Mouse (Mus musculus): ENCODE results near the gene Rbfox3. TPM values are rescaled to one million over a fixed set of nuclear protein-coding genes. Genes with fewer than 3 reads are reported as not detected.
"Not testable (repeated sequence)": the region's sequence is repeated elsewhere in the genome, so short reads cannot be mapped to it uniquely, and the experiment has no call there.

Rbfox3 gene
- polyA plus RNA-seq, 1 experiment = 163 TPM

DNA sequence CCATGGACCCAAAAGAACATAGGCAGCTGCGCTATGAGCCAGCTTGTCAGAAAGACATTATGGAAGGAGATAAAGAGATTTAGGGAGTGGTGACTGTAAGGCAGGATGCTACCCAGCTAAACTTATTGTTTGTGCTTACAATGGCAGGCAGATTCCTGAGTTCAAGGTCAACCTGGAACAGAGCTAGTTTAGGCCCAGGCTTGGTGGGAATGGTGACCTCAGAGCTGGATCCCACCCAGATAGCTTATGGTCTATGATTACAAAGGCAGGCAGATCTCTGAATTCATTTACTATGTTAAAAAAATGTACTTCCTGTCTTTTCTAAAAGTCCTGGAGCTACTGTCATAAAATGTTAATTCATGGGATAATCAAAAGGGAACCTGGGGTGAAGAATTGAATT is 123.3 kb downstream of the Rbfox3 start:
- TF ChIP-seq CTCF (IDR thresholded peaks at IDR 0.05; ENCODE audit: borderline replicate concordance, insufficient read depth, low read depth, low read length) (no peak), POLR2A (IDR thresholded peaks at IDR 0.05; ENCODE audit: borderline replicate concordance, insufficient read depth, low read length) (no peak)
- no peak overlapping the region for H3K4me3 ChIP-seq (replicated peaks; ENCODE audit: insufficient read depth, low read depth, low read length)
- no peaks in the 10 kb centered on the region for H3K27me3 ChIP-seq (ENCODE audit: control insufficient read depth, insufficient read depth, low read length)
- WGBS = 91% methylated on average over 1 of the region's 1 CpGs
- DNase-seq = no peak
- H3K4me1 ChIP-seq (ENCODE audit: control insufficient read depth, insufficient read depth, low read length) = peaks cover 58% of the 10 kb centered on the region
- H3K27ac ChIP-seq (ENCODE audit: insufficient read depth, low read length) = no peak overlapping the region

DNA sequence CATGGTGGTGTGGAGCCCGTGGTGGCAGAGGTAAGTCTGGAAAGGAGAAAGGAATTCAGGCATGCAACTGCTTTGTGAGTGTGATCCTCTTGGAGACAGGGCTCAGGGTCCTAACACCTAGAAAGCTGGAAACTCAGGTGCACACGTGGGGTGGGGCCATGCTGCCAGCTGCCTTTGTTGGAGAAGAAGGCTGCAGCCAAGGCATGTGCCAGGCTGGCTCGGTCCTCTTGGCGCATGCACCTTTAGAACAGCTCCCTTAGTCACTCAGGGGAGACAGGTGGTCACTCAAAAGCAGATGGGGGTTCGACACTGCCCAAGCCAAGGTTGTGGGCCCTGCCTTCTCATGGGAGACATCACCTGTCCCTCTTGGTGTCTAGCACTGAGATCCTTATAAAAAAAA is 128.7 kb downstream of the Rbfox3 start:
- Histone ChIP-seq H3K27ac (ENCODE audit: insufficient read depth, low read length) (no peak overlapping the region), H3K4me3 (replicated peaks; ENCODE audit: insufficient read depth, low read depth, low read length) (no peak overlapping the region), H3K27me3 (ENCODE audit: control insufficient read depth, insufficient read depth, low read length) (no peaks in the 10 kb centered on the region), H3K4me1 (ENCODE audit: control insufficient read depth, insufficient read depth, low read length) (peaks cover 68% of the 10 kb centered on the region)
- DNase-seq = peak; percentile 55 to 67
- TF ChIP-seq CTCF (IDR thresholded peaks at IDR 0.05; ENCODE audit: borderline replicate concordance, insufficient read depth, low read depth, low read length) (no peak), POLR2A (IDR thresholded peaks at IDR 0.05; ENCODE audit: borderline replicate concordance, insufficient read depth, low read length) (no peak)
- 18% methylated on average over 5 of the region's 5 CpGs for WGBS

DNA sequence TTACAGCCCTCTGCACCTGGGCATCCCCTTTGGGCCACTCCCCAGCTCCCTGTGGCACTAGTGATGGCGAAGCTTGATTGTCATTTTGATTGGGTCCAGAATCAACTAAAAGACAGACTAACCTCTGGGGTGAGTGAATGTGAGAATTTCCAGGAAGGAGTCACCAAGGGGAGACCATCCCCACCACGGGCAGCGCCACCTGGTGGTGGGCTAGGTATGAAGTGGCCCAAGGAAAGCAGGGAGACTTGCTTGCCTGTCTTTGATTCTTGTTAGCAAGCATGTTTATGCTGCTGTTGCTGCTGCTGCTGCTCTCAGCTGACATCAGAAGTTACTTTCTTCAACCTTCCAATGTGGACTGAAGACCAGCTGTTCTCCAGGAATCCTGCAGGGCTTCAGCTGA is 135.6 kb downstream of the Rbfox3 start:
- Histone ChIP-seq H3K27me3 (ENCODE audit: control insufficient read depth, insufficient read depth, low read length) (no peaks in the 10 kb centered on the region), H3K27ac (ENCODE audit: insufficient read depth, low read length) (no peak overlapping the region), H3K4me3 (replicated peaks; ENCODE audit: insufficient read depth, low read depth, low read length) (no peak overlapping the region), H3K4me1 (ENCODE audit: control insufficient read depth, insufficient read depth, low read length) (peaks cover 79% of the 10 kb centered on the region)
- peak; percentile 46 to 64 for DNase-seq
- WGBS = 21% methylated on average over 3 of the region's 3 CpGs
- TF ChIP-seq CTCF (IDR thresholded peaks at IDR 0.05; ENCODE audit: borderline replicate concordance, insufficient read depth, low read depth, low read length) (peak; percentile 70; the same call in 1 of the 2 replicates), POLR2A (IDR thresholded peaks at IDR 0.05; ENCODE audit: borderline replicate concordance, insufficient read depth, low read length) (no peak)

DNA sequence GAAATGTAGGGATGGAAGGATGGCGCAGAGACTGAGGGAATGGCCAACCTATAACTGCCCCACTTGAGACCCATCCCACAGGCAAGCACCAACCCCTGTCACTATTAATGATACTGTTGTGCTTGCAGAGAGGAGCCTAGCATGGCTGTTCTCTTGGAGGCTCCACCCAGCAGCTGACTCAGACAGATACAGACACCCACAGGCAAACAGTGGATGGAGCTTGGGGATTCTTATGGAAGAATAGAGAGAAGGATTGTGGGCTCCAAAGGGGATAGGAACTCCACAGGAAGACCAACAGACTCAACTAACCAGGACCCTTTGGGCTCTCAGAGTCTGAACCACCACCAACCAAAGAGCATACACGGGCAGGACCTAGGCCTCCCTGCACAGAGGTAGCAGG is 136.6 kb downstream of the Rbfox3 start:
- not testable (repeated sequence) for H3K27me3 ChIP-seq (ENCODE audit: control insufficient read depth, insufficient read depth, low read length); H3K27ac ChIP-seq (ENCODE audit: insufficient read depth, low read length); H3K4me3 ChIP-seq (replicated peaks; ENCODE audit: insufficient read depth, low read depth, low read length); DNase-seq
- H3K4me1 ChIP-seq (ENCODE audit: control insufficient read depth, insufficient read depth, low read length) = peaks cover 82% of the 10 kb centered on the region
- WGBS = 72% methylated on average over 2 of the region's 2 CpGs

DNA sequence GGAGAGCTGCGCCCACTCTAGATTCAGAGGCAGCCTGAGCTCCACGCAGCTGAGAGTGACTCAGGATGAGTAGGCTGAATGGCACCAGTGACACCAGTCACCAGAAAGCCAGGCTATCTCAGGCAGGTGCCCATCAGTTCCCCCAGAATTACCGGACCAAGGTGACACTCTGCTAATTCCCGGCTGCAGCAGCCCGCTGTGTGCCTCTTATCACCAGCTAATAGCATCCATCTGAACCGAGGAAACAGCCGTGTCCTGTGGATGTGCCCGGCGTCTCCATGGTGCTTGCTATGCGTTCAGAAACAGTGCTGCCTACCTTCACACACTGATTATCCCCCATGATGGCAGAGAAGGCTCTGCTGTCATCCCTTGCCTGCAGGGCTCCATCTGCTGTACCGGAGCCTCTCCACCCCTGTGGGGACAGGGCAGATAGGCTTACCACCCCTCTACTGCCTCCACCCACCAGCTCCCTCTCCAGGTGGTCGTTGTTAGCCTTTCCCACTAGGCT is 138.3 kb downstream of the Rbfox3 start:
- WGBS = 9% methylated on average over 12 of the region's 12 CpGs
- H3K4me1 ChIP-seq (ENCODE audit: control insufficient read depth, insufficient read depth, low read length) = peaks cover 80% of the 10 kb centered on the region
- TF ChIP-seq POLR2A (IDR thresholded peaks at IDR 0.05; ENCODE audit: borderline replicate concordance, insufficient read depth, low read length) (no peak), CTCF (IDR thresholded peaks at IDR 0.05; ENCODE audit: borderline replicate concordance, insufficient read depth, low read depth, low read length) (no peak)

GRCm38 (mm10) chr11:118771358-118771757 is 140.0 kb downstream of the Rbfox3 start:
- WGBS = 29% methylated on average over 4 of the region's 4 CpGs
- Histone ChIP-seq H3K4me3 (replicated peaks; ENCODE audit: insufficient read depth, low read depth, low read length) (no peak overlapping the region), H3K27me3 (ENCODE audit: control insufficient read depth, insufficient read depth, low read length) (no peaks in the 10 kb centered on the region), H3K4me1 (ENCODE audit: control insufficient read depth, insufficient read depth, low read length) (peaks cover 73% of the 10 kb centered on the region), H3K27ac (ENCODE audit: insufficient read depth, low read length) (0 out of 2 replicates have a peak overlapping the region, but pooled peaks have one; percentile 14)
- peak in 1 of 2 experiments; percentile 51 for DNase-seq
- no peak for TF ChIP-seq POLR2A (IDR thresholded peaks at IDR 0.05; ENCODE audit: borderline replicate concordance, insufficient read depth, low read length)
- TF ChIP-seq CTCF (IDR thresholded peaks at IDR 0.05; ENCODE audit: borderline replicate concordance, insufficient read depth, low read depth, low read length) = no peak

More for the DNA sequence above, 138.3 kb downstream of the Rbfox3 start:
- Histone ChIP-seq H3K4me3 (replicated peaks; ENCODE audit: insufficient read depth, low read depth, low read length) (peak overlapping the region; percentile 5), H3K27me3 (ENCODE audit: control insufficient read depth, insufficient read depth, low read length) (no peaks in the 10 kb centered on the region), H3K27ac (ENCODE audit: insufficient read depth, low read length) (peak overlapping the region; percentile 18)
- DNase-seq = peak in 1 of 2 experiments; percentile 59

DNA sequence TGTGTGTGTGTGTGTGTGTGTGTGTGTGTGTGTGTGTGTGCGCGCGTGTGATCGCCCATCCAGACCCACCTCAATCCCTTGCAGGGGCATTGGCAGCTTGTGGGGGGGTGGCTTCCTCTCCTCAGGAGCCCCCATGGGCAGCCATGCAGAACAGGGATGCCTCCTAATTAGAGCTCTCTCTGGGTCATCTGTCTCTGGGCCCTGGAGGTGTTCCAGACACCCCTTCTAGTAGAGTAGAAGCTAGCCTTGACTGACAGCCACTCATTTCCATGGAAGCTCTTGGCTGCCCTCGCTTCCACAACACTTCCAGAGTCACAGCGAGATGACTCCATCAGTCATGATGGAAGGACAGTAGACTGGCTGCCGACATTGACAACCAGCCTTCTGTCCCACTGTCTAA is 140.6 kb downstream of the Rbfox3 start:
- no peak for DNase-seq
- WGBS = 46% methylated on average over 7 of the region's 7 CpGs
- TF ChIP-seq POLR2A (IDR thresholded peaks at IDR 0.05; ENCODE audit: borderline replicate concordance, insufficient read depth, low read length) = no peak
- TF ChIP-seq CTCF (IDR thresholded peaks at IDR 0.05; ENCODE audit: borderline replicate concordance, insufficient read depth, low read depth, low read length) = no peak
- Histone ChIP-seq H3K27ac (ENCODE audit: insufficient read depth, low read length) (no peak overlapping the region), H3K27me3 (ENCODE audit: control insufficient read depth, insufficient read depth, low read length) (no peaks in the 10 kb centered on the region), H3K4me3 (replicated peaks; ENCODE audit: insufficient read depth, low read depth, low read length) (no peak overlapping the region), H3K4me1 (ENCODE audit: control insufficient read depth, insufficient read depth, low read length) (peaks cover 73% of the 10 kb centered on the region)

- Histone ChIP-seq H3K4me1 (ENCODE audit: control insufficient read depth, insufficient read depth, low read length) (peaks cover 79% of the 10 kb centered on the region), H3K27ac (ENCODE audit: insufficient read depth, low read length) (no peak overlapping the region), H3K4me3 (replicated peaks; ENCODE audit: insufficient read depth, low read depth, low read length) (no peak overlapping the region), H3K27me3 (ENCODE audit: control insufficient read depth, insufficient read depth, low read length) (no peaks in the 10 kb centered on the region)
- WGBS = 15% methylated on average over 2 of the region's 2 CpGs
- TF ChIP-seq CTCF (IDR thresholded peaks at IDR 0.05; ENCODE audit: borderline replicate concordance, insufficient read depth, low read depth, low read length) (no peak), POLR2A (IDR thresholded peaks at IDR 0.05; ENCODE audit: borderline replicate concordance, insufficient read depth, low read length) (no peak)
- DNase-seq = peak in 1 of 2 experiments; percentile 38
Measured at GRCm38 (mm10) chr11:118769542-118769941, 141.9 kb downstream of the Rbfox3 start.
